Mouse (Mus musculus): ENCODE measurements around the gene Hoxd8.

The Hoxd8 gene

DNA sequence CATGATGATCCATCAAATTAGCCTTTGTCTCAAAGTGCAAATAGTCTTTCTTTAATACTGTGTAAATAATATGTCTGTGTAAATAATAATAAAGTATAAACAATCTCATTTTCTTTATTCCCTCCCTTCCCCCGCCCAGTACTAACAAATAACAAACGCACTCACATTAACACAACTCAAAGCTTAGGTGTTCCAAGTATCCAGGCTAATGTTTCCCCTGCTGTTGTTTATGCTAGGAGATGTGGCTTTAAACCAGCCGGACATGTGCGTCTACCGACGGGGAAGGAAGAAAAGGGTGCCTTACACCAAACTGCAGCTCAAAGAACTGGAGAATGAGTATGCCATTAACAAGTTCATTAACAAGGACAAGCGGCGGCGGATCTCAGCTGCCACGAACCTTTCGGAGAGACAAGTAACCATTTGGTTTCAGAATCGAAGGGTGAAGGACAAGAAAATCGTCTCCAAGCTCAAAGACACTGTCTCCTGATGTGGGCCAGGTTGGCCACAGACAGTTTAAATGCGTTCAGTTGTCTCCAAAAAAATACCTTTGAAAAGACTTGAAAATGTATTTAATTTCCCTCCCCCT is 34.7 kb upstream of the Hoxd8 start:
- DNase-seq (ENCODE audit: low read depth) = no peak

DNA sequence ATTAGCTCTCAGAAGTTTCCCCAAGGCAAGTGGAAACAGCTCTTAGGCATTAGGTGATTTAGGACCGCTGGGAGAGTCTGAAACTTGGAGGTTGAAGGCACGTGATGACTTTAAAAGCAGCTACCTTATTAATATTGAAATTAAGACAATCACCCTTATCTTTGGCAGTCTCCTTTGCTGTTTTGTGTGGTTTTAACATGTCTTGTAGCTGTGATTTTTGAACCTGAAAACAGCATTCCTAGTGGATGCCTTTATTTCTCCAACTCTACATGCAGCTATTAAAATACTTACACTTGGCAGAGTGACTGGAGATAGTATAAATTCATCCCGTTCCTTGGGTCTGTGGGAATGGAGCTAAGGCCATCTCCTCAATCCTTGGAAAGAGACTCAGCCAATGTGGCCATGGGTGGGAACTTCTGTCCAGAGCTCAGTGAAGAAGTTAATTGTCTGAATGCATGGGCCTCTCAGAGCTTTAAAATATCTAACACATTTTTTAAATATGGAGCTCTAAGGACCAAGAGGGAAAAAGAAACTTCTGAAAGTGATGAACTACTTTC is 33.7 kb upstream of the Hoxd8 start:
- DNase-seq (ENCODE audit: low read depth) = no peak

DNA sequence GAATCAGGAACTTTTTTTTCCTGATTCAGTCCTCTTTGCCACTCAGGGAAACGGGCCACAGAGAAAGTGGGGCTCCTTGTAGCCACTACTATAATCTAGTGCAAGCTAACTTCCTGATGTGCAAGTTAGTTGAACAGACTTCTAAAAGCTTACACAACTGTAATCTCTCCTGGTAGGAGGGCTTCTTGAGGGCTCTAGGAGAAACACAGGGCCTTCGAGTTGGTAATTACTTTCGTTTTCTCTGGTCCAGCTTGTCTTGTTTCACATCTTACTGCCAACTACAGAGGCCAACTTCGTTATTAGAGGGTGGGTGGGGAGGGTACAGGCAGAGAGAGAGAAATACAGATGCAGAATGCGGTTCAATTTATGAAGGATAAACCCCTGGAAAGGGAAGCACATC is 32.6 kb upstream of the Hoxd8 start:
- DNase-seq (ENCODE audit: low read depth) = no peak

DNA sequence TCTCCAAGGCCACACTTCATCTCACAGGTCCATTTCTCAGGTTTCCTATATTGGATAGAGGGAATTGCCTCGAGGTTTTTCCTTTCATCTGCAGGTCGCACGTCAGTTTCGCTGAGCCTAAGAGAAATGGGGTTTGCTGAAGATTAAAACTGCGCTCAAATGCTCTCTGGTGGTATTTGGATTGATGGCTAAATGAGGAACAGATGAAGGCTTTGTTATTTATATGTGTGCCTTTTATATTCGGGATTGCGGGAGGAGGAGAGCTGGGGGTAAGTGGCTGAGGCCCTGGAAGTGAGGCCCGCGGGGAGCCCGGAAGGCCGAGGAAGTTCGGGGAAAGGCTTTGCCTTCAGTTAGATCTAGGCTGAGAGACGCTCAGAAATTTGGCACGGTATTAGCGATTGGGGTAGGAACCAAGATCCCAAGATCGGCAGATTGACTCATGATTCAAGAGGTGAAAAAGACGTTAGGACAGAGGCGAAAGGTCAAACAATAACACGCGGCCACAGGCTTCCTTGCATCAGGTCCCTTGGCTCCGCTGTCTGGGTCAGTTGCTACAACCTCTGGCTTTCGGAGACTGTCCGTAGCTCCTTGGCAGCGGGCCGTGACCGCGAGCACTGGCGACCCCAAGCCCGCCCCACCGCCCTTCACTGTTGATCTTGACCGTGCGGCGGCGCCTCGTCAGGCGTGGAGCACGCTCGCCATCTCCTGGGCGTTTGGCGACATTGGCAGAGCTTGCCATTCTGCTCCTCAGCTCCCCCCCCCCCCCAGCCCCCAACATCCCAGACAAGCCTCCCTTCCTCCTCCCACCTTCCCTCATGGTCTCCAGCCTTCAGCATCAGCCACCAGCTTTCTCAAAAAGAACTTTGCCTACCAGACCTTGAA is 31.7 kb upstream of the Hoxd8 start:
- no peak for DNase-seq (ENCODE audit: low read depth)

DNA sequence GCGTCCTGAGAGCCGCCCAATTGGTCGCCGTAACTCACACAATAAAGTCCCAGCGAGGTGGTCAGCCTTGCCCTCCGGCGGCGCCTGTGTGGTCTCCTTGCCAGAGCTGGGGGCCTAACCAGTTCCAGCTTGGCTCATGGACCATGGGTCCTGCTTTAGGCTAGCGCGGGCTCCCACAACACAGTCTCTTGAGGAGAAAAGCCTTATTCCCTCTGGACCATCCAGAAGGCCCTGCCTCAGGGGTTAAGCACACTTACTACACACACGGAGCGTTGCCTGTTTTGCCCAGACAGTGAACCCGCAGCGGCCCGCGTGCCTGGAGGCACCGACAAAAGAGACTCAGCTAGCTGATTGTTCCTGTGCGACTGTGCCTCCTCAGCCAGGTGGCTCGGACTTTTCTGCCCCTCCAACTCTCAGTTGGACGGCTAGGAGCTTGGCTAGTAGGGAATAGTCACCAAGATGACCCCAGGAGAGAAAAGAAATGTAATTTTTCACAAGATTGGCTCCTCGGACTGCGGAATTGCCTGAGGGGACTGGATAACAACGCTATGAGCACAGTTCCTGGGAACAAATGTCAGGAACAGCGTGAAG is 30.5 kb upstream of the Hoxd8 start:
- DNase-seq (ENCODE audit: low read depth) = no peak

DNA sequence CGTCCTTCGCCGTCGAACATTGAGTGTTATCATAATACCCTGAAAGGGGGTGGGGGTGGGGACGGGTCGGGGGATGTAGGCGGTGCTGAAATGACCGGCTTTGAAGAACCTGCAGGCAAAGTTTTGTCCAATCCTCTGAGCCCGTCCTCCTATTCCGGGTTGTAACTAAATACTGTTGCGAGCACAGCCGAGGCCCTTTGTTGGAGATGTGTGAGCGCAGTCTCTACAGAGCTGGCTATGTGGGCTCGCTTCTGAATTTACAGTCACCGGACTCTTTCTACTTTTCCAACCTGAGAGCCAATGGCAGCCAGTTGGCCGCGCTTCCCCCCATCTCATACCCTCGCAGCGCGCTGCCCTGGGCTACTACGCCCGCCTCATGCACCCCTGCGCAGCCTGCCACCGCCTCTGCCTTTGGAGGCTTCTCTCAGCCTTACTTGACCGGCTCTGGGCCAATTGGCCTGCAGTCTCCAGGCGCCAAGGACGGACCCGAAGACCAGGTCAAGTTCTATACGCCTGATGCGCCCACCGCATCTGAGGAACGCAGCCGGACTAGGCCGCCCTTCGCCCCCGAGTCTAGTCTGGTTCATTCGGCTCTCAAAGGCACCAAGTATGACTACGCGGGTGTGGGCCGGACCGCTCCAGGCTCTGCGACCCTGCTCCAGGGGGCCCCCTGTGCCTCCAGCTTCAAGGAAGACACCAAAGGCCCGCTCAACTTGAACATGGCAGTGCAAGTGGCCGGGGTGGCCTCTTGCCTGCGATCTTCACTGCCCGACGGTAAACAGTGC is 29.3 kb upstream of the Hoxd8 start, which contains the start of gene Hoxd12:
TSS of gene Hoxd12 (plus strand) at position 133 of the 785 bp plus-strand sequence.
- no peak for DNase-seq (ENCODE audit: low read depth)

DNA sequence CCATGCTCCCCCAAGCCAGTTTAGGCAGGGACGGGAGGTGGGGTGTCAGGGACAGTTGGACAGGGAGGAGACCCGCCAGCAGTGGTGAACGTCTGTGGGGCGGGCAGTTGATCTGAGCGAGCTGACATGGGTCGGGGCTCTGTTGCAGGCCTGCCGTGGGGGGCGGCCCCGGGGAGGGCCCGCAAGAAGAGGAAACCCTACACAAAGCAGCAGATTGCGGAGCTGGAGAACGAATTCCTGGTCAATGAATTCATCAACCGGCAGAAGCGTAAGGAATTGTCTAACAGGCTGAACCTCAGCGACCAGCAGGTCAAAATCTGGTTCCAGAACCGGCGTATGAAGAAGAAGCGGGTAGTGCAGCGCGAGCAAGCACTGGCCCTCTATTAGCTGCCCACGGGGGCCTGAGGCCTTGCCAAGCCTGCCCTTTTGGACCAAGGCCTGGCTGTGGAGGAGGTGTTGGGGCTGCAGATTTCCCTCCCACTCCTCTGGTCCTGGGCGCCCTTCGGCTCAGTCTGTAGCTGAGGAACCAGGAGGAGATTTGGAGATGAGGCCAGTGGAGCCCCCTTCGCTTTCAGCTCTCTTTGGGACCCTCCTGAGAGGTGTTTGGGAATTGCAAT is 28.6 kb upstream of the Hoxd8 start:
- no peak for DNase-seq (ENCODE audit: low read depth)

DNA sequence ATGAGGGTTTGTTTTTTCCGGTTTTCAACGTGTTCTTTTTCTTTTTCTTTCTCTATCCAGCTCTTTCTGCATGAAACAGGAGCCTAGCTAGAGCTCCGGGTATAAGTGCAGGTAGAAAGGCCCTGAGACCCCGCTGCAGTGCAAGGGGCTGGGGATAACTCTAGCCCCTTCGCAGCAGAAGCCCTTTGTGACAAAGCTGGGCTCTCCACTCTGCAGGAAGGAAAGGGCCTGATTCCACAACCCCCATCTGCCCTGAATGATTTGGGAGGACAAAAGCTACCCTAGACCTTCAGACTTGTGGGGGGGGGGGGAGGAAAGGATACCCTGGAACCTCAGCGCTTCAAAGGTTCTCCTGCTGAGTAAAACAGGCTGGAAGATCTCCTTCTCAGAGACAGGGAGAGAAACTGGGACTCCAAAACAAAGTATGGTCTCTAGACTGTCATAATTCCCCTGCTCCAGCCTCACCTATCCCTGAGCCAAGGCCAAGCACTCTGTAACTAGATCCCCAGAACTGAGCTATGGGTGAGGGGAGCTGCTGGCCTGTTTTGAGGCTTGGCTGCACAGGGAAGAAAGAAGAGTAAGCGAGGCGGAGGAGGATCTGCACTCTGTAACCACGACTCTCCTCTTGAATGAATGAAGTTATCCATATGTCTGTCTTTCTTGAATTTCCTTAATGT is 27.9 kb upstream of the Hoxd8 start:
- DNase-seq (ENCODE audit: low read depth) = no peak

DNA sequence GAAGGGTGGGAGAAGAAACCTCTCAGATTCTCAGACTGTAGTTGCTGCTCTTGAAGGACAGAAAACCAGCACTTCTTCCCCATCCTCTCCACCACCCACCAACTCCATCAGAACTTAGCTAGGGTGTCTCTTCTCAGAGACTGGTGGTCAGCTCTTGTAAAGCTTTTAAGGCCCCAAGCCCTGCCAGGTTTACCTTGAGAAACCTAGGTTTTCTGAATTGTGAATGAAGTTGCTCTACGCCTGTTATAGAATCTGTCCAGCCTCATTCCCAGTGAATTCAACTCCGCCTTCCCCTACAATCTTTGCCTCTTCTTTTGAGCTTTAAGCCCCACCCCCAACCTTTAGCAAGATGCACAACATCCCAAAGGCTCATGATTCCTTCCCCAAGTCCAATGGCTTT is 27.3 kb upstream of the Hoxd8 start:
- DNase-seq (ENCODE audit: low read depth) = no peak

DNA sequence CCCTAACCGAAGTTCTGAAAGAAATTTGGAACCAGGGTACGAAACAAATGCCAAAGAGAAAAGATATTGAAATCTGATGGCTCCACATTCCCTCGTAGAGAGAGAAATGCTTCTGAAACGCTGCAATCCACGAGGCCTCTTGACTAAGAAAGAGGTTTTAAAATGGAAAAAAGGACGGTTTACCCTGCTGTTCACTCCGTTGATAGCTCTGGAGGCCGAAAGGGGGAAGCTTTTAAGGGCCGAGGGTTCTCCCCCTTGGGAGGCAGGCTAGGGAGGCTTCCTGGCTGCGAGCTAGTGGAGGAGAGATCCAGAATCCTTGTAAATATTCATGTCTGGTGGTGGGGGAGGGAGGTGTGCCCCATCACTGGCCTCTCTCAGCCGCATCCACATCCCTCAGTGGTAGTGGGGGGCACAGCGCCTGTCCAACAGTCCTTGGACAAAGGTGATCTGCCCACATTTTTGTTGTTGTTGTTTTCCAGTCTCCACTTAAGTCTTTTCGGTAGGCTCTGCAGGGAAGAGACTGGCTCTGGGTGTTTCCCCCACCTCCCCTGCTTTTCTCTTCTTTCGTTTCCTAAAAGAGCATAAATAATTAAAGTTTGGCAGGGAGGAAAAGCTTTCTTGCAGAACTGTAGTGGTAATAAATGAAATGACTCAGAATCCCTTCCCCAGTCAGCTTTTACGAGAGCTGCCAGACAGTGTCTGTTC is 25.4 kb upstream of the Hoxd8 start, which contains the start of gene Hoxd11:
TSS of gene Hoxd11 (plus strand) at position 667 of the 705 bp plus-strand sequence.
- DNase-seq (ENCODE audit: low read depth) = no peak

DNA sequence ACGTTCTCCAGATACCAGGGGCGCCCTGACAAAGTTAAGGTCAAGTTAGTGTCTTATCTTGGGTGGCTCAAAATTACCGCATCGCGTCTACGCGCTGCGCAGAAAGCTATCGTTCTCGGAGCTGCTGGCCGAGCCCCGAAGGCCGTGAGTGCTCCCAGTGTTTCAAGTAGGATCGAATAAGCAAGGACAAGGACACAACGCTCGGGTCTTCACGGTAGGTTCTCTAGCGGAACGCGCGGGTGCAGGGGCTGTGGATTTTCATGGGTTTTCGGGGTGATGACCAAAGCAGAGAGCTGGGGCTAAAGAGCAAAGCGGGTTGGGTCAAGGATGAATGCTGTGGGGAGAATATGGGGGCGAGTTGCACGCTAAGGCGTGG is 24.8 kb upstream of the Hoxd8 start:
- no peak for DNase-seq (ENCODE audit: low read depth)

DNA sequence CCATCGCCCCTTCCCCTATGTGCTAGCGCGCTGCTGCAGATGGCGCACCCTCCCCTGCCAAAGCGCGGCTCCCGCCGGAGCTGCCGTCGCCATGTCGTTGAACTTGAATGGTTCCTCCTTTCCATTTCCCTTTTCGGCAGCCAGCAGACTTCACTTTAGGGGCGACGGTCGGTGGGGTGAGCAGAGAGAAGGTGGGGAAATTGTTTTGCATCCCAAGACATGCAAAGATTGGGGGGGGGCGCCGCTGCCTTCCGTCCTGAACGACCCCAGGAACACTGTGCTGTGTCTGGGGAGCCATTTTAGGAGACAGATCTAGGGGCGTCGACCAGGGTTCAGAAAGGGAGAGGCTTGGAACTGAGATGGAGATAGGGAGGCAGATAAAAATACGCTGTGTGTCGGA is 24.4 kb upstream of the Hoxd8 start:
- no peak for DNase-seq (ENCODE audit: low read depth)

DNA sequence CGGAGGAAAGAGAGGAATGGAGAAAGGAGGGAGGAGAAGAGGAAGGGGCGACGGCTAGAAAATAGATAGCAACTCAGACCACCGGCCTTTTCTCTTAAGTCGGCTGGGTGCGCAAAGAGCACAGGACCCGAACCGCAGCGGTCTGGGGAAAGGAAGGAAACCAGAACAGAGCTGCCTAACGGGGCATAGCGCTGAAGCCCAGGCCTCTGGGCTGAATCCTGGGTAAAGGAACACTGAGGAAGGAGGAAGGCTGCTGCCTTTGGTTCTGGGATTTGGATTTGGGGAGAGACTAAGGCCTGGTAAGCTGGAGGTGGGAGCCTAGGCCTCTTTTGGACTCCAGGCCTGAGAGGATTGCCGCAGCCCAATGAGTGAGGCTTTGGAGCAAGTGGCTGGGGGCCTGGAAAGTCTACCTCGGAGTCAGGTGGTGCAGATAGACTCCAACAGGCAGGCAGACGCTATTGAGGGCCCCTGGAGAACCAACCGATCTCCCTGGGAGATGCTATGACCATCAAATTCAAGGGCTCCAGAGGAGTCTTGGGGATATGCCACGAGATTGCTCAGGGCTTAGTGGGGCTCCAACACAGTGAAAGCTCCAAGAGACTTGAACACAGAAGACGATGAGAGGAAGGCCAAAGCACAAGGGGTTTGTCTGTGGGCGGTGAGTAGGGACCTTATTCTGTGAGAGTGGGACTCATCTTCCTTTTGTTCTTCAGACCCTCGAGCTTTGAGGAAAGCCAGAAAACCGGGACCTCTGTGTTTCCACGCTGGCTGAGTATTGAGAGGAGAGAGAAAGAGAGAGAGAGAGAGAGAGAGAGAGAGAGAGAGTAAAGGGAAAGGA is 23.6 kb upstream of the Hoxd8 start:
- DNase-seq (ENCODE audit: low read depth) = no peak

DNA sequence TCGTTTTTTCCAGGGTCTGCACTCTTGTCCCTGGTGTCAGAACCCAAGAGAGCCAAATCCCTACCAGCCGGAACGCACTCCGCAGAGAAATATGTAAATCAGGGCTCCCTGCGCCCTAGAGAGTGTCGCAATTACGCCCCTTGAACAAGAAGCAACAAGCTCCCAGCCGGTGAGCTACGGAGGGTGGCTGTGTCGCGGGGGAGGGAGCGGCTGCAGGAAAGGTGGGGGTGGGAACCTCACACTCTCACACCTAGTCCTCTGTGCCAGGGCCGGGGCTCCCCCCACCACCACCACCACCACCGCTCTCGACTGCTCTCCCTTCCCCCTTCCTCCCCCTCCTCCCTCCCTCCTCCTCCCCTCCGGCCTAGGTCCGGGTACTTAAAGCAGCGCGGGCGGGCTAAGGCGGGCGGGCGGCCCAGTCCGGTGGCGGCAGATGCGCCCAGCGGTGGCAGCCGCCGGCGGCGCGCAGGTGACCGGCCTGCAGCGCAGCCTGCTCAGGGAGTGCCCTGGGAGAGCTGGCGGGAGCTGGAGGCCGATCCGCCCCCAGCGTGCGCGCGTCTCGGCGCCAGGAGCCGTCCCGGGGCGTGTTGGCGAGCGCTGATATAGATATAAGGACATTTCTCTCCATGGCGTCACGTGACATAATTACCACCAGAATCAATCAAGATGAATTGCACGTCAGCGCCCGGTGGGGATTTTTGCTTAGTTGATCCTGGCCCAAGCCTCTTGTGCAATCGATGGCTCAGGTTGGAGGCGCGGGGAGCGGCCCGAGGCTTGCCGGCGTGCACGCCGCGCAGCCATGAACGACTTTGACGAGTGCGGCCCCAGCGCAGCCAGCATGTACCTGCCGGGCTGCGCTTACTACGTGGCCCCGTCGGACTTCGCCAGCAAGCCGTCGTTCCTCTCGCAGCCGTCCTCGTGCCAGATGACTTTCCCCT is 22.6 kb upstream of the Hoxd8 start:
- no peak for DNase-seq (ENCODE audit: low read depth)

DNA sequence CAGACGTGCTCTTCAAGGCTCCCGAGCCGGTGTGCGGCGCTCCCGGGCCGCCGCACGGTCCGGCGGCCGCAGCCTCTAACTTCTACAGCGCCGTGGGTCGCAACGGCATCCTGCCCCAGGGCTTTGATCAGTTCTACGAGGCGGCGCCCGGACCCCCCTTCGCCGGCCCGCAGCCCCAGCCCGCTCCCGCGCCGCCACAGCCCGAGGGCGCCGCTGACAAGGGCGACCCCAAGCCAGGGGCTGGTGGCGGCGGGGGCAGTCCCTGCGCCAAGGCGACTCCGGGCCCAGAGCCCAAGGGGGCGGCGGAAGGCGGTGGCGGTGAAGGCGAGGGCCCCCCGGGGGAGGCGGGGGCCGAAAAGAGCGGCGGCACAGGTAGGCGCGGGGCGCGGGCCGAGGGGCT is 21.6 kb upstream of the Hoxd8 start:
- DNase-seq (ENCODE audit: low read depth) = no peak

DNA sequence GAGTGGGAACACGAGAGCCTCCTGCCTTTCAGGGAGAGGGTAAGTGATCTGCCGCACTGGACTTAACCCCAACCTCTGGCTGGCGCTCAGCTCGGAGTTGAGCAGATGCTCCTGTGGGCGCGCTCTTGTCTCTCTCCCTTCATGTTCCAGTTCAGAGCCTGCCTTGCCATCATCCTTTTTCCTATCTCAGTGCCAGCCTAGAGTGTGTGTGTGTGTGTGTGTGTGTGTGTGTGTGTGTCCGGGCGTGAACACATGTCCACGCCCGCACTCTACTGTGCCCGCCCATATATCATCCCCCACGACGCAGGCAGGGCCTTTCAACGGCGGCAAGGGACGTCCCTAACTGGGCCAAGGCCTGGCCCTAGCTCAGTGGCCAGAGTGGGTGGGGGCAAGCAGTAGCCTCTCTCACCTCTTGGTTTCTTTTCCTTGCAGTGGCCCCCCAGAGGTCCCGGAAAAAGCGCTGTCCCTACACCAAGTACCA is 20.9 kb upstream of the Hoxd8 start:
- no peak for DNase-seq (ENCODE audit: low read depth)

DNA sequence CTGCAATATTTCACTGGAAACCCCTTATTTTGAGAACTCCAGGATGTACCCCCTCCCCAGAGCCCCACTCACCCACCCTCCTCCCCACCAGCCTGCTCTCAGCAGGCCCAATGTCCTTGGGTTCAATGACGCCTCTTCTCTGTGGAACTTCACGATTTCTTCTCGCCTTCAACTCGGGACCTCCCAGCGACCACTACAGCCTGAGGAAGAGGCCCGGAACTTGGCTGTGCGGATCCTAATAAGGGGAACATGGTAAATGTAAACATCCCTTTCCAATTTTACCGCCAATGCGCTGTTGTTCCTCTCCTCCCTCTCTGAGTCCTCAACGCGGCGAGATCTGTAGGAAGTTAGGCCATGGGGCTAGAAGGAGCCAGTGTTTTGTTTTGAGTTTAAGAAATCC is 20.3 kb upstream of the Hoxd8 start:
- DNase-seq (ENCODE audit: low read depth) = no peak

DNA sequence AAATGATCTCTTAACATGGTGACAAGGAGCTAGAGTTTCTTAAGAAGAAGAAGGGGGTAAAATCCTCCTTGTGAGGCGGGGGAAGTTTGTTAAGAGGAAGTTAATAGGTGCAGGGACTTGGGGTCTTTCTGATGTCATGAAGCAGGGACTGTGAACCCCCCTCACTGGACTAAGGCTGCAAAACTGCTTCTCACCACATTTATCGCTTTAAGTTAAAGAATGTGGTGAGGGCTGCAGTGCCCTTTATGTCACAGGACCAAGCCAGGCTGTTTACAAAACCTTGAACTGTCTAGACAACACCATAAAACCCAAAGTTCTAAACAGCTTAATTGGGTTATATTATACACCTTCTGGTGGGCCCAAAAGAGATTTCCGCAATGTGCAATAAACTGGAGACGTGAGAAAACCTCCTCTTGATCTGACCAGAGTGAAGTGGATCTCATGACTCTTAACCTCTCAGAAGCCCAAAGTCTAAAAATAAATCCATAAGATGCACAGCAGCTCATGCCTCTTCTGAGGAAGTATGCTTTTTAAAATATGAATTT is 19.3 kb upstream of the Hoxd8 start:
- DNase-seq (ENCODE audit: low read depth) = no peak

Data from fibroblast of lung, adult 2 months (primary cell).